8 mouse cellular contexts compared by ENCODE assay signal in genomic region chr11:114523444-114524238, GRCm38 (mm10).
DNase-seq lines count a peak whose midpoint lies in the region; ATAC-seq and TF ChIP-seq lines count a peak whose summit lies in the region.

No protein-coding gene starts in this region.

- no peaks in the 10 kb centered on the region for H3K27me3 ChIP-seq in MEL (ENCODE audit: control insufficient read depth in 1 of 2, insufficient read depth in 2 of 2, low read length in 2 of 2)

- TF ChIP-seq CTCF in MEL (IDR thresholded peaks at IDR 0.05 in 2 of 3, conservative IDR thresholded peaks at IDR 0.05 in 1 of 3; ENCODE audit: control insufficient read depth in 1 of 3, insufficient read depth in 1 of 3, low read depth in 2 of 3, low read length in 3 of 3, poor library complexity in 1 of 3, severe bottlenecking in 1 of 3) = peak in 2 of 3 experiments; percentile 12 to 18; a peak in 2 of 6 replicates

- TF ChIP-seq RAD21 in MEL (IDR thresholded peaks at IDR 0.05; ENCODE audit: low read depth, low read length) = no peak

- no peaks in the 10 kb centered on the region for H3K79me2 ChIP-seq in MEL (ENCODE audit: control insufficient read depth, insufficient read depth, low read length, poor library complexity)

- H3K4me3 ChIP-seq in MEL (ENCODE audit: control insufficient read depth in 1 of 2, insufficient read depth in 1 of 2, low read depth in 2 of 2, low read length in 2 of 2) = no peak overlapping the region

- H3K9me3 ChIP-seq in MEL (replicated peaks; ENCODE audit: insufficient read depth, low read length) = no peaks in the 10 kb centered on the region

- ATAC-seq in megakaryocyte-erythroid progenitor cell, adult 5-6 weeks (replicated peaks; ENCODE audit: low FRiP score, low TSS enrichment, poor library complexity, severe bottlenecking) = peak; percentile 81
- no peak; the same call in 1 of the 2 replicates for ATAC-seq in monocyte, adult 5-6 weeks (replicated peaks; ENCODE audit: insufficient number of reproducible peaks, low FRiP score, low TSS enrichment, poor library complexity, severe bottlenecking)

- H3K36me3 ChIP-seq in MEL (ENCODE audit: control insufficient read depth in 1 of 2, insufficient read depth in 2 of 2, low read length in 2 of 2) = no peaks in the 10 kb centered on the region

- DNase-seq in MEL (ENCODE audit: low read depth, low spot score) = peak; percentile 5
- peak; percentile 90 for DNase-seq in adrenal gland, postnatal 10 days
- DNase-seq in embryo, embryonic 11.5 days (ENCODE audit: low read depth, low spot score) = peak; percentile 62
- DNase-seq in heart, adult 8-10 months (ENCODE audit: low spot score) = peak; percentile 43
- DNase-seq in layer of hippocampus, postnatal 25 days (ENCODE audit: extremely low spot score in 1 of 2, low spot score in 1 of 2) = peak; percentile 69 to 96
- DNase-seq in spleen, postnatal 4 days (ENCODE audit: low spot score in 2 of 2) = peak; percentile 63 to 87

- no peak overlapping the region for H3K27ac ChIP-seq in MEL (ENCODE audit: control insufficient read depth, low read depth, low read length)

- no peak overlapping the region for H3K9ac ChIP-seq in MEL (ENCODE audit: control insufficient read depth, low read depth, low read length, poor library complexity, severe bottlenecking)

- no peaks in the 10 kb centered on the region for H3K4me1 ChIP-seq in MEL (ENCODE audit: control insufficient read depth in 1 of 2, insufficient read depth in 2 of 2, low read length in 2 of 2)

- TF ChIP-seq EP300 in MEL (IDR thresholded peaks at IDR 0.05; ENCODE audit: low read depth in 1 of 2, low read length in 2 of 2) = no peak

- TF ChIP-seq POLR2A in MEL (IDR thresholded peaks at IDR 0.05; ENCODE audit: control insufficient read depth in 1 of 2, insufficient read depth in 1 of 2, low read depth in 1 of 2, low read length in 2 of 2, poor library complexity in 1 of 2) = no peak

TF ChIP-seq in MEL, 35 proteins besides CTCF, POLR2A, EP300 and RAD21:
- TF ChIP-seq ZKSCAN1 (IDR thresholded peaks at IDR 0.05; ENCODE audit: low read depth, low read length) = no peak
- no peak for TF ChIP-seq MAZ (IDR thresholded peaks at IDR 0.05; ENCODE audit: low read depth, low read length)
- TF ChIP-seq ZC3H11A (IDR thresholded peaks at IDR 0.05; ENCODE audit: low read depth, low read length) = no peak
- no peak for TF ChIP-seq RCOR1 (IDR thresholded peaks at IDR 0.05; ENCODE audit: low read depth, low read length)
- TF ChIP-seq JUND (IDR thresholded peaks at IDR 0.05; ENCODE audit: low read depth, low read length) = no peak
- TF ChIP-seq TAL1 (IDR thresholded peaks at IDR 0.05; ENCODE audit: low read length) = no peak
- TF ChIP-seq MAX (IDR thresholded peaks at IDR 0.05; ENCODE audit: low read length) = no peak
- TF ChIP-seq CHD2 (IDR thresholded peaks at IDR 0.05; ENCODE audit: low read length) = no peak
- no peak for TF ChIP-seq KAT2A (conservative IDR thresholded peaks at IDR 0.05; ENCODE audit: low read depth, low read length)
- no peak for TF ChIP-seq GATA1 (IDR thresholded peaks at IDR 0.05; ENCODE audit: low read depth, low read length)
- TF ChIP-seq MXI1 (IDR thresholded peaks at IDR 0.05; ENCODE audit: low read depth, low read length) = no peak
- no peak for TF ChIP-seq MYB (IDR thresholded peaks at IDR 0.05; ENCODE audit: low read depth, low read length)
- TF ChIP-seq GABPA (IDR thresholded peaks at IDR 0.05; ENCODE audit: low read depth, low read length) = no peak
- no peak for TF ChIP-seq HCFC1 (IDR thresholded peaks at IDR 0.05; ENCODE audit: low read depth, low read length)
- TF ChIP-seq ETS1 (IDR thresholded peaks at IDR 0.05; ENCODE audit: low read depth, low read length) = no peak
- TF ChIP-seq TBP (IDR thresholded peaks at IDR 0.05; ENCODE audit: low read depth, low read length) = no peak
- no peak for TF ChIP-seq USF1 (IDR thresholded peaks at IDR 0.05; ENCODE audit: low read depth, low read length)
- no peak for TF ChIP-seq USF2 (IDR thresholded peaks at IDR 0.05; ENCODE audit: borderline replicate concordance in 1 of 2, insufficient read depth in 1 of 2, low read depth in 1 of 2, low read length in 2 of 2)

Comparison
In these comparisons a context has a peak if more than half of its experiments do, and no peak if none do; other contexts are left out.
1. DNase-seq: peak in every context shown above with its lines; median percentile 90 in adrenal gland, postnatal 10 days; 82 in layer of hippocampus, postnatal 25 days; 75 in spleen, postnatal 4 days; 62 in embryo, embryonic 11.5 days; 43 in heart, adult 8-10 months; 5 in MEL.